Mouse (Mus musculus) neural tube, embryonic 14.5 days (tissue): ENCODE measurements around the gene Acap1. TPM values are rescaled to one million over a fixed set of nuclear protein-coding genes. Genes with fewer than 3 reads are reported as not detected.
A peak's percentile ranks its signal among the peaks of the same experiment; 100 is the strongest.

Experiments
- ATAC-seq: fragments of 200-750 bp; cut with Nextera tagmentation; 2 replicates; pipeline ENCODE4 v1.8.0; 2017; ENCODE audit warnings: low read depth, mild to moderate bottlenecking, moderate TSS enrichment, moderate library complexity
- H3K27ac ChIP-seq: fragments of 300-500 bp; sonication (generic); 2 replicates; pipeline ENCODE4 v1.5.1; 2014; ENCODE audit warnings: low read depth, mild to moderate bottlenecking, control low read depth, low read length, moderate library complexity, mixed read lengths
- H3K27me3 ChIP-seq: fragments of 300-500 bp; sonication (generic); 2 replicates; pipeline ENCODE4 v1.6.1; 2014; ENCODE audit warnings: low read length; ENCODE audit not compliant: control insufficient read depth, insufficient read depth
- H3K36me3 ChIP-seq: fragments of 300-500 bp; sonication (generic); 2 replicates; pipeline ENCODE4 v1.6.1; 2014; ENCODE audit warnings: low read length, mixed read lengths; ENCODE audit not compliant: control insufficient read depth, insufficient read depth
- H3K4me1 ChIP-seq: fragments of 300-500 bp; sonication (generic); 2 replicates; pipeline ENCODE4 v1.6.1; 2014; ENCODE audit warnings: low read length; ENCODE audit not compliant: control insufficient read depth, insufficient read depth
- H3K4me2 ChIP-seq: fragments of 300-500 bp; sonication (generic); 2 replicates; pipeline ENCODE4 v1.6.1; 2014; ENCODE audit warnings: mild to moderate bottlenecking, low read depth, low read length, control low read depth
- H3K4me3 ChIP-seq: fragments of 300-500 bp; sonication (generic); 2 replicates; pipeline ENCODE4 v1.5.1; 2014; ENCODE audit warnings: low read depth, low read length, control low read depth, mixed read lengths
- H3K9ac ChIP-seq: fragments of 300-500 bp; sonication (generic); replicated peaks from 2 replicates; pipeline ENCODE4 v1.6.1; 2014; ENCODE audit warnings: low read depth, mild to moderate bottlenecking, control low read depth, low read length, mixed read lengths
- H3K9me3 ChIP-seq: fragments of 300-500 bp; sonication (generic); 2 replicates; pipeline ENCODE4 v1.6.1; 2016; ENCODE audit warnings: low read length; ENCODE audit not compliant: control insufficient read depth
- WGBS: fragments of 180-500 bp; shearing (Covaris S2); extraction: QIAGEN DNeasy Blood & Tissue Kit; methylation state at CpG from one replicate; pipeline ENCODE4 v1.1.7; 2014; 5-methylcytosine and 5-hydroxymethylcytosine counted together
- polyA plus RNA-seq: library from polyadenylated mRNA; unstranded; fragments of >200 nt; fragmentation: Nextera tagmentation; extraction: Ambion mirVana; gene quantifications from 2 replicates; pipeline ENCODE4 v1.2.1, GENCODE M21; 2014

Acap1 gene
- polyA plus RNA-seq, 1 experiment from 2014 or later: 0.17 TPM

DNA sequence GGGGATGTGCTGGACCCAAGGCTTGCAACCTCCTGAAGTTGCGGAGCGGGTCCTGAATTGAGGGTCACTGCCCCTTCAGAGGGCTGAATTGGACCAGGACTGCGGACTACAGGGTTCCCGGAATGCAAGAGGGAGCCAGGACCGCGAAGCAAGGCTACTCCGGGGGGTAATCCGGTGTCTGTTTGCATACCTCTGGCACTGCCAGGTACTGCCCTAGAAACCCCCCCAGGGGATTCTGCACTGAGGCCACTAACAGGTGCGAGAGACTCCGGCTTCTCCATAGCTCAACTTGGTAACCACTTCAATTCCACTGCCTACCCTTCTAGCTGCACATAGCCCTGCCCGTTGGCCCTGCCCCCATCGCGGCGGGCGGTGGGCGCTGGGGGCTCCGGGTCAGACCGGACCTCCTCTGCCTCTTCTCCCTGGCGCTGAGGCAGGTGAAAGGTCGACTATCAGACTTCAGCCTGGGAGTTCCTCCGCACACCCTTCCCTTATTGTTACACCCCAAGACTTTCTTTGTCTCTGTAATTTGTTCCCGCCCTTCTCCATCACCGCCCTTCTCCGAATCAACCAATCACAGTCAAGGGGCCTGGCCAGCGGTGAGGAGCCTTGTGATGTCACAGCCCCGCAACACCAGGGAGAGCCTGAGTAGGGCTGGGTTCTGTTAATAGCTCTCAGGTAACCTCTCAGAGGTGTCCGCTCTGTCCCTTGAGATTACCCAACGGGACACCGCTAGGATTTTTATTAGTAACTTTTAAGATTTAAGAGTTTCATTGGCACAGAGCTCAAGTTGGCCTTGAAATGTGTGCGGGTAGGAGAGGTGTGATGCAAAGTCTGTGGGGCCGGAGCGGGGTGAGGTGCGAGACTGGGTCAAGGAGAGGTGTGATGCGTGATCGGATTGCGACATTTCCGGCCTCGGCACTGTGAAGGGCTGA is 5.4 kb upstream of the Acap1 start, which contains the start of the genes 2810408A11Rik and Neurl4:
TSS of gene 2810408A11Rik (minus strand) at position 517 of the 935 bp plus-strand sequence.
TSS of gene Neurl4 (plus strand) at position 602 of the 935 bp plus-strand sequence.
- Histone ChIP-seq H3K27me3 (no peaks in the 10 kb centered on the region), H3K27ac (peak within 1 kb of the TSS; percentile 97), H3K36me3 (peaks cover 17% of the 10 kb centered on the region), H3K4me2 (peak within 1 kb of the TSS; percentile 88), H3K9me3 (no peaks in the 10 kb centered on the region), H3K4me3 (peak within 1 kb of the TSS; percentile 80), H3K4me1 (peaks cover 23% of the 10 kb centered on the region), H3K9ac (peak within 1 kb of the TSS; percentile 96)
- WGBS: under 1% methylated on average over 38 of the region's 38 CpGs
- peak; percentile 95 for ATAC-seq

DNA sequence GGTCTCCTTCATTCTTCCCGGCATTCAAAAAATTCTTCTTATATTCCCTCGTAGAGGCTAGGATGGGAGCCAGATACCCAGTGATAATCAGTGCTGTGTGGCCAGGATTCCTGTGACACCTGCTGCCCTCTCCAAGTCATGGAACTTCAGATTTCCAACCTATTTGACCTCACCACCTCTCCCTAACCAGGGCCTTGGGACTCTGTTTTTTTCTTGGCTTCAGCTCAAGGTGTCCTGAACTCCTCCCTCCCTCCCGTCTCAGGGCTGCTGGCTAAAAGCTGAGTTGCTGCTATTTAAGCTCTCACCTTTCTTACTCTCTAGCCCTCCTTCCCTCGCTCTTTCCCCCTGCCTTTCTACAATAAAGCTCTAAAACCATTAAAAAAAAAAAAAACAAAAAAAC is 4.5 kb upstream of the Acap1 start:
- no peak for ATAC-seq
- WGBS: 24% methylated on average over 4 of the region's 4 CpGs
- Histone ChIP-seq H3K9ac (peak overlapping the region; percentile 96; the same call in 1 of the 2 replicates), H3K4me1 (peaks cover 23% of the 10 kb centered on the region), H3K4me3 (peak overlapping the region; percentile 80), H3K27me3 (no peaks in the 10 kb centered on the region), H3K4me2 (peak overlapping the region; percentile 88), H3K27ac (no peak overlapping the region), H3K36me3 (peaks cover 12% of the 10 kb centered on the region), H3K9me3 (no peaks in the 10 kb centered on the region)

DNA sequence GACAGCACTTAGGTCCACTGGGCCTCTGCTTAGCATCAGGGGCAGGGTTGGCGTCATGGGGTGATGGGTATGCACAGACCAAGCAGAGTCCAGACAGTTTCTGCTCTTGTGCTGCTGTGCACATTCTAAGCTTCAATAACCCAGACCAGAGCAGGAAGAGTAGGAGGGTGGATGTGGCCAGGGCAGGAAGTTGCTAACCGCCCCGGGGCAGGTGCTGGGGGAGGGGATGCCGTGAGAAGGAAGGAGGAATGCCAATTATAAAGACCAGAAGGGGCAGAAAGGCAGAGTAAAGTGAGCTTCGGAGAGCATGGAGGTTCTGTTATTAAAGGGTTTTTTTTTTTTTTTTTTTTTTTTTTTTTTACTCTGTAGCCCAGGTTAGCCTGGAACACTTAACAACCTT is 668 bp downstream of the Acap1 start:
- H3K27me3 ChIP-seq: no peaks in the 10 kb centered on the region
- 83% methylated on average over 5 of the region's 5 CpGs for WGBS
- peaks cover 9% of the 10 kb centered on the region; the same call in 1 of the 2 replicates for H3K4me1 ChIP-seq
- H3K9me3 ChIP-seq: no peaks in the 10 kb centered on the region
- no peak for ATAC-seq
- H3K27ac ChIP-seq: no peak overlapping the region
- no peaks in the 10 kb centered on the region for H3K36me3 ChIP-seq
- H3K4me3 ChIP-seq: no peak overlapping the region
- no peak overlapping the region for H3K4me2 ChIP-seq
- H3K9ac ChIP-seq: no peak overlapping the region

DNA sequence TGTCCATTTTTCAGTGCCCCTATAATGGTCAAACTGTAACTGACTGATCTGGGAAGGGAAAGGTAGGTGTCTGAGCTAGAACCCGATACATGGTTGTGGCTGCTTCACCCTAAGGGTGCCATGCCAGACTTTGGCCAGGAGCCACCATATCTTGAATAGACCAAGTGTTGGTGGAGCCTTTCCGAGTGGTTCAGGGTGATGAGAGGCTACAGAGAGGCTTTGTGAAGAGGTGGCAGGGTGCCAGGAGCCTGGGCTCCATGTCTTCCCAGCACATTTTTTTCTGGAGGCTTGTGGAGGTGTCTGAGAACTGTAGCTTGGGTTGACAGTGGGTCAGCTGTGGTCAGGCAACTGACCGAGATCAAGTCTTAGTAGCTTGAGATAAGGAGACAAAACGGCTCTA is 3.9 kb downstream of the Acap1 start:
- no peak overlapping the region for H3K4me3 ChIP-seq
- H3K27me3 ChIP-seq: no peaks in the 10 kb centered on the region
- no peak for ATAC-seq
- no peak overlapping the region for H3K4me2 ChIP-seq
- H3K9ac ChIP-seq: no peak overlapping the region
- H3K27ac ChIP-seq: no peak overlapping the region
- H3K36me3 ChIP-seq: no peaks in the 10 kb centered on the region
- H3K4me1 ChIP-seq: no peaks in the 10 kb centered on the region
- no peaks in the 10 kb centered on the region for H3K9me3 ChIP-seq
- 68% methylated on average over 4 of the region's 4 CpGs for WGBS

DNA sequence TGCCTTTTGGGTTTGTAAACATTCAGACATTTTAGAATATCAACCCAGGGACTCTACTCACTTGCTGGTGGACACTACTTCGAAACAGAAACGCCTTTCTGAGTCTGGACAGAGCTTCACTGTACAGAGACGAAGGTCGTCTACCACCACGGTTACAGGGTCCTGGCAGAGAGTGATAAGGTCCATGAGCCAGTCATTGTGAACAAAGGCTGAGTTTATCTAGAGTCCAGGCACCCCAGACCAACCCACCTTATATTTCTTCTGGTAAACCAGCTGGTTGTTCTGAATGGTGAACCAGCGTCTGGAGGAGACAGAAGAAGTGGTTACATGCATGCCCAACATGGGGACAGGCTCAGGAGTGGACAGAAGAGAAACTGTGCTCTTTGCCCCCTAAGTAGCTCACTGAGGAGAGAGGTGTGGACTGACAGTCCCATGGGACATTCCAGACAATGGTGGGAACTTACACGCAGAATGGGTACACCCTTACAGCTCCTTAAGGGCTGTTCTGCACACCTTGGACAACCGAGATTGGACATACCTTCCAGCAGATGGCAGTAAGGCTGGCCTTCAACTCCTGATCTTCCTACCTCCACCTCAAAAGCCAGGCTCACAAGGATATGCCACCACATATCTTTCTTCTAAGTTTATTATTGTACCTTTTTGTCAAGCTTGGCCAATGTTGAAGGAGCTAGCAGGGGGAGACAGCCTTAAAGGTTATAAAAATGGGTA is 8.3 kb downstream of the Acap1 start:
- no peak overlapping the region for H3K4me2 ChIP-seq
- no peaks in the 10 kb centered on the region for H3K27me3 ChIP-seq
- no peaks in the 10 kb centered on the region for H3K36me3 ChIP-seq
- 77% methylated on average over 8 of the region's 8 CpGs for WGBS
- H3K4me3 ChIP-seq: no peak overlapping the region
- no peak overlapping the region for H3K27ac ChIP-seq
- no peaks in the 10 kb centered on the region for H3K4me1 ChIP-seq
- no peak overlapping the region for H3K9ac ChIP-seq
- no peaks in the 10 kb centered on the region for H3K9me3 ChIP-seq
- no peak for ATAC-seq

DNA sequence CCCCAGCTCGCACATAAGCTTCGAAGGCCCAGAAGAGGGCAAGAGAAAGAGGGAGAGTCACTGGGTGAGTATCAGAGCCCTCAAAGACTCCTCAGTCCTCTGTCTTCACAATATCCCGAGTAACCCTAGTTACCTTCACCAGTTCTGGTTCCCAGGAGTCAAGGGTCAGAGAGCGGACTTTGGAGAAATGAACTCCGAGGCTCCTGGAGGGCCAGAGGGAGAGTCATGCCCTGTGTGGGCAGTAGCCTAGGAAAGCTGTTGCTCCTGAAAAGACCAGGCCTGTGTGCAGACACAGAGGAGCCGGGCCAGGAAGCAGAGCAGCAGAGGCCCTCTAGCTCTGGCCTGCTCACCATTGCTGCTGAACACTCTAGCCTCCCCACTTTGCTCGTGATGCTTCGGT is 10.7 kb downstream of the Acap1 start:
- 75% methylated on average over 8 of the region's 8 CpGs for WGBS
- ATAC-seq: no peak

DNA sequence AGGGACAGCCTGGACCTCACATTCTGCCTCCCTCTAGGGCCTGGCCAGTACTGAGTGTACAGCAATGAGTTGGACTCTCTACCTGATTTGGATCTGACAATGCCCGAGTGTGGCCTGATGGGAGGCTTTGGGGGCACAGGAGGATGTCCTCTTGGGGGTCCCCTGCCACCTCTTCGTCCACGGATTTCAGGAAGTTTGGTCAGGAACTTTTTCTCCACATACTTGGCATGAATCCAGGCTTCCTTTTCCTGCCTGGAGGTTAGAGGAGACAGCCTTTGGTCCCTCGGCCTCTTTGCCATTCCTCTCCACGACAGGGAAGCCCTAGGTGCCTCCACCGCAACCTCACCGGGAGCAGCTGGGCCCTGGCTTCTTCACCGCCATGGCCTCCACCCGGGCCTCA is 11.1 kb downstream of the Acap1 start:
- Histone ChIP-seq H3K4me1 (peaks cover 5% of the 10 kb centered on the region; the same call in 1 of the 2 replicates), H3K4me3 (no peak overlapping the region), H3K27me3 (no peaks in the 10 kb centered on the region), H3K4me2 (no peak overlapping the region), H3K9ac (no peak overlapping the region), H3K27ac (no peak overlapping the region), H3K9me3 (no peaks in the 10 kb centered on the region), H3K36me3 (no peaks in the 10 kb centered on the region)
- no peak for ATAC-seq
- WGBS: 84% methylated on average over 9 of the region's 9 CpGs

More for the DNA sequence above, 10.7 kb downstream of the Acap1 start:
- H3K4me3 ChIP-seq: no peak overlapping the region
- no peaks in the 10 kb centered on the region for H3K27me3 ChIP-seq
- no peak overlapping the region for H3K9ac ChIP-seq
- H3K4me1 ChIP-seq: peaks cover 5% of the 10 kb centered on the region; the same call in 1 of the 2 replicates
- H3K4me2 ChIP-seq: no peak overlapping the region
- no peaks in the 10 kb centered on the region for H3K36me3 ChIP-seq
- H3K27ac ChIP-seq: no peak overlapping the region
- H3K9me3 ChIP-seq: no peaks in the 10 kb centered on the region

DNA sequence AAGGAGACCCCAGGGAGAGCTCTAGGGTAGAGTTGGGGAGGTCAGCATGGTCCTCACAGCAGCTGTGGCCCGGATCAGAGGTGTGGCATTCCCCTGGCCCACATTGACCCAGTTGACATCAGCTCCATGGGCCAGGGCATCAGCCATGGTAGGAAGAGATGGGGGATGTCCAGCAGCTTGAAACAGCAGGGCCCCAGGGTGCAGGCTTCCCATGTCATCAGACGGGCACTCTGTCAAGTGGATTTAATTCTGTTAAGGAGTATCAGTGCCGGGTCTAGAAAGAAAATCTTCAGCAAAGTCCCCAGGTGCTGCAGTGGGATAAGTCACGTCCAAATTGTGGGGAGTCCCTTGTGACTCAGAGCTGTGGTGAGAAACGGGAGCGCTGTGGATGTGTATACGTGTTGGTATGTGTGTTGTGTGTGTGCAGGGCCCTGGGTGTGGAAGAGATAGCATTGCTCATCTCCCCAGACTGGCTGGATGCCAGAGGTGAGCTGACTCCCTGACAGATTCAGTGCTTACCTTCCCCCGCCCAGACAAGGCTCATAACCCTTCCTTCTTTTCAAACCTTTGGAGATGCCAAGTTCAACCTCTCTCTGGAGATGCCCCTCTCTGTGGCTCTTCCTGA is 11.7 kb downstream of the Acap1 start:
- H3K9ac ChIP-seq: no peak overlapping the region
- no peaks in the 10 kb centered on the region for H3K27me3 ChIP-seq
- peaks cover 5% of the 10 kb centered on the region; the same call in 1 of the 2 replicates for H3K4me1 ChIP-seq
- no peaks in the 10 kb centered on the region for H3K9me3 ChIP-seq
- H3K27ac ChIP-seq: no peak overlapping the region
- no peak overlapping the region for H3K4me2 ChIP-seq
- H3K4me3 ChIP-seq: no peak overlapping the region
- ATAC-seq: no peak
- no peaks in the 10 kb centered on the region for H3K36me3 ChIP-seq
- WGBS: 90% methylated on average over 8 of the region's 8 CpGs
